Mouse (Mus musculus) liver, adult 2 months (tissue): ENCODE results near the gene Cyp3a13.
"Not testable (repeated sequence)": the region's sequence is repeated elsewhere in the genome, so short reads cannot be mapped to it uniquely, and the experiment has no call there.

Experiments
- CTCF ChIP-seq: fragments of 200-500 bp; IDR thresholded peaks from 2 replicates; pipeline ENCODE4 v1.5.1; 2011; ENCODE audit warnings: low read depth, low read length, control low read depth
- POLR2A ChIP-seq: fragments of 200-500 bp; IDR thresholded peaks from 2 replicates; pipeline ENCODE4 v1.6.1; 2011; ENCODE audit warnings: low read length, control low read depth; ENCODE audit not compliant: insufficient read depth; ENCODE audit errors: extremely low read depth

DNA sequence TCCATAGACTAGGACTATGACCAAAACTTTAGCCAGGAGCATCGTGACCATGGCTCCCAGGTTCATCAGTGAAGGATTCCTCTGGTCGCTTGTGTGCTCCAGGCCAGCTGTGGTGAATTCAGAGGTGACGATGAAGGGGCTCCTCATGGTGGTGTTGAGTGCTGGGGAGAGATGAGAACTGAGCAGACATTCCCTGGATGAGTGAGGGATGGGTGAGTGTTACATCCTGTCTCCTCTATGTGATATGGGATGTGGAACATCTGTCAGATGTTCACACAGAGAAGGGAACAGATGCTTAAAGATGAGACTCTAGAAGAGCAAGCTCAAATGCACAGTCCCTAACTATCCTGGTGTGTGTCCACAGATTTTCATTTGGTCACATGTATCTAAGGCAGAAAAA lies 66.5 kb downstream of the Cyp3a13 start:
- TF ChIP-seq CTCF, POLR2A: not testable (repeated sequence)
